Mouse (Mus musculus) heart, adult 9 months (tissue): ENCODE measurements at regions not wholly inside any gene's neighbourhood (a gene's known extent, or its start where the extent isn't known, plus 50 kb on each side); places are given as distances from the start of the nearest gene placed in this dataset.

Source experiments
- DNase-seq, 2 experiments: peaks; one replicate each; pipeline ENCODE4 v3.0.0; 2022; ENCODE audit warnings: low spot score in 2 of 2

GRCm38 (mm10) chr16:24183216-24183615 is 194.6 kb upstream of the Bcl6 start:
- DNase-seq, result peak; percentile 79 to 87

GRCm38 (mm10) chr16:24181388-24181787 is 192.7 kb upstream of the Bcl6 start:
- no peak for DNase-seq

- no peak for DNase-seq
These were observed 192.0 kb upstream of the Bcl6 start for GRCm38 (mm10) chr16:24180666-24181065.

GRCm38 (mm10) chr16:24177564-24177963 is 188.9 kb upstream of the Bcl6 start:
- no peak for DNase-seq

GRCm38 (mm10) chr16:24177131-24177530 is 188.5 kb upstream of the Bcl6 start:
- no peak for DNase-seq

GRCm38 (mm10) chr16:24176057-24176456 is 187.4 kb upstream of the Bcl6 start:
- DNase-seq, result no peak

- DNase-seq, result no peak
These were observed 186.6 kb upstream of the Bcl6 start for GRCm38 (mm10) chr16:24175235-24175760.

GRCm38 (mm10) chr16:24174595-24174994 is 185.9 kb upstream of the Bcl6 start:
- DNase-seq, result no peak

GRCm38 (mm10) chr16:24173783-24174518 is 185.3 kb upstream of the Bcl6 start:
- no peak for DNase-seq

GRCm38 (mm10) chr16:24172653-24173052 is 184.0 kb upstream of the Bcl6 start:
- no peak for DNase-seq

- no peak for DNase-seq
These were observed 183.4 kb upstream of the Bcl6 start for GRCm38 (mm10) chr16:24172065-24172464.

- no peak for DNase-seq
These were observed 182.5 kb upstream of the Bcl6 start for GRCm38 (mm10) chr16:24171161-24171560.

- no peak for DNase-seq
These were observed 177.8 kb upstream of the Bcl6 start for GRCm38 (mm10) chr16:24166496-24166895.

GRCm38 (mm10) chr16:24165461-24166081 is 176.9 kb upstream of the Bcl6 start:
- DNase-seq, result peak in 1 of 2 experiments; percentile 17

GRCm38 (mm10) chr16:24160705-24161285 is 172.1 kb upstream of the Bcl6 start:
- DNase-seq, result no peak

GRCm38 (mm10) chr16:24159336-24159735 is 170.7 kb upstream of the Bcl6 start:
- no peak for DNase-seq

GRCm38 (mm10) chr16:24157753-24158152 is 169.1 kb upstream of the Bcl6 start:
- DNase-seq, result no peak

- DNase-seq, result no peak
These were observed 168.2 kb upstream of the Bcl6 start for GRCm38 (mm10) chr16:24156729-24157430.

GRCm38 (mm10) chr16:24154816-24155357 is 166.2 kb upstream of the Bcl6 start:
- no peak for DNase-seq

GRCm38 (mm10) chr16:24153943-24154342 is 165.3 kb upstream of the Bcl6 start:
- DNase-seq, result no peak

GRCm38 (mm10) chr16:24151831-24152247 is 163.2 kb upstream of the Bcl6 start:
- DNase-seq, result no peak

- no peak for DNase-seq
These were observed 162.6 kb upstream of the Bcl6 start for GRCm38 (mm10) chr16:24151178-24151725.
